Mouse (Mus musculus): ENCODE results near the gene Ntrk2. TPM values are rescaled to one million over a fixed set of nuclear protein-coding genes. Genes with fewer than 3 reads are reported as not detected.

Gene Ntrk2
- total RNA-seq, 2 experiments from 2014 or later = 0.95 to 1.6 TPM

DNA sequence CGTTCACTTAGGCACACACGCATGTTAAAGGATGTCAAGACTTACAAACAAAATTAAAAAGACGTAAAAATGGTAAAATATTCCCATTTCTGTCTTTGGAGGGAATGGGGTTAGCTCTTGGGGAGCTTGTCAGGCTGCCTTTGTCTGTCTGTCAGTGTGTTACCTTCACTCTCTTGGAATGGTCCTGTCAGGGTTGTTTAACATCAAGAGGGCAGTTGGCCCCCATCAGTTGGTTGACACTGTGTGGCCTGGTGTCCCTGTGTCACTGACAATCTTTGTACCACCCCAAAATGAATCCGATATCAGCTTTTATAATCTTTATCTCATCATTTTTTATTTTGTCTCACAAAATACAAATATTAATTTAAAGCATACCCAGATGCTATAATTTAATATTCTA is 373.6 kb downstream of the Ntrk2 start:
- intact Hi-C loops (cut with DNase I) = no loop called here
- no peak for DNase-seq

DNA sequence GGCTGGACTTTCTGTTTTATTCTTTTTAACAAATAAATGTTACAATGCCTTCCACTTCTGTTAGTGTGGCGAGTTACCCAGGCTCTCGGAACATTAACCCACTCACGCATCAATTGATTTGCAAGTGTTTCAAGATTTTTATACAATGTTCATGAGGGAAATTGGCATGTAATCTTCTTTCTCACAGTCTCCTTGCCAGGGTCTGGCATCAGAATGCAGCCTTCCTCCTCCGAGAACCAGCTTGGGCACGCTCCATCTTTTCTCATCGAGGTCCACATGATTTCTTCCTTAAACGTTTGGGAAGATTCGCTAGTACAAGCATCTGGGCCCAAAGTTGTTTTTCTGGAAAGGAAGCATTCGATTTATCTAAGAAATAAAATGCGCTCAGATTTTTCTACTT is 374.4 kb downstream of the Ntrk2 start:
- intact Hi-C loops (cut with DNase I) = no loop called here

DNA sequence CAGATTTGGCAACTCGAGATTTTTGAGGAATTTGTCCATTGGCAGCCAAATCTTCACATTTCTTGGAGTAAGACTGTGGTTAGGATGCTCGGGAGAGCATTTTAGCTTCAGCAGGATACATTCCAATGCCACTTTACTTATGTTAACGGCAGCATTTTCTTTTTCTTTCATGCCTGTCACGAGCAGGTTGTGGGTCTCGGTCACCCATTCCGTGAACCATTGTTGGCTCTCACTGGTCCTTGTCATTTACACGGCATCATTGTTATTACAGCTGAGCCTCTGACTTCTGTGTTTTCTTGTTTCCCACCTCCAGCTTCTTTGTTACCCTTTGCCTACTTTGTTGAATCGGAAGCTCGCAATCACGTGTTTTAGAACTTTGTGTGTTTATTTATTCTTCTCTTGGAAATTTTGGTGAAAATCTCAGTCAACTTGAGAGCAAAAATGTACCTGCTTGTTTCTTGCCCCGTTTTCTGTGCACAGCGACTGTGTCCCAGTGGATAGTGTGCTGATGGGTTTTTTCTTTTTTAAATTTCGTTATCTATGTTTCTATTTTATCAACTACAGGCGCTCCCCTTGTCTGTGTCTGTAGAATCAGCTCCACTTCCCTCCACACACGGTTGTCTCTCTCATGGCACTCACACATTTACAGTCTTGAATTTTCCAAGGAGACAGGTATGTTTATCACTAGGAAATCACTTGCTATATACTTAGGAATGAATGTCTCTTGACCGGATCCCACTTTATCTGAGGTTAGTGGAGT is 375.0 kb downstream of the Ntrk2 start:
- DNase-seq = peak in 1 of 2 experiments; percentile 2
- intact Hi-C loops (cut with DNase I) = no loop called here

More for the DNA sequence above, 374.4 kb downstream of the Ntrk2 start:
- peak in 1 of 2 experiments; percentile 7 for DNase-seq

DNA sequence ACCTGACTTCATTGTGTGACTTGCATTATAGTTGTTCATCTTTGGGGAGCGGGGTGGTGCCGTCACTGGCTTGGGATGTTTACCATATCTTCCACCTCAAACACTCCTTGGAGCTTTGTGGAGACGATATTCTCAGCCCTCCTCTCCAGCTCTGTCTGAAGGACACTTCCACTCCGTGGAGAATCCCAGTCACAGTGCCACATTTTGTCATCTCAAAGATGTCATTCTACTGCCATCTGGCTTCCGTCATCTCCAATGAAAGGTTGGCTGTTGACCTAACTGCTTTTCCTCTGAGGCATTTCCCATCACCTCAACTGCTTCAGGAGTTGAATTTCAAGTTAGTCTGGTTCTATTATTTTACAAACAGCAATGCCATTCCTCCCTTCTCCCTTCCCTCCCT is 376.3 kb downstream of the Ntrk2 start:
- intact Hi-C loops (cut with DNase I) = no loop called here
- no peak for DNase-seq

Other genes starting within 250 kb of the Ntrk2 start
- not detected for gene Slc28a3, start 195.7 kb upstream of the Ntrk2 start, total RNA-seq (2021)

Measured in heart, postnatal 36 days (tissue).